Mouse (Mus musculus): ENCODE measurements around the gene Teddm3. TPM values are rescaled to one million over a fixed set of nuclear protein-coding genes. Genes with fewer than 3 reads are reported as not detected.
A peak's percentile ranks its signal among the peaks of the same experiment; 100 is the strongest.

Gene Teddm3
- polyA plus RNA-seq, 1 experiment, result not detected

GRCm38 (mm10) chr16:21194182-21194581 lies 40.4 kb upstream of the Teddm3 start:
- no peaks in the 10 kb centered on the region for H3K27me3 ChIP-seq (ENCODE audit: control insufficient read depth, insufficient read depth, low read length)
- H3K4me1 ChIP-seq (ENCODE audit: control insufficient read depth, insufficient read depth, low read length), result no peaks in the 10 kb centered on the region
- no peak overlapping the region for H3K27ac ChIP-seq (ENCODE audit: insufficient read depth, low read length)
- no peak for DNase-seq
- 88% methylated on average over 12 of the region's 12 CpGs for WGBS
- TF ChIP-seq POLR2A (IDR thresholded peaks at IDR 0.05; ENCODE audit: borderline replicate concordance, insufficient read depth, low read length) (no peak), CTCF (IDR thresholded peaks at IDR 0.05; ENCODE audit: borderline replicate concordance, insufficient read depth, low read depth, low read length) (no peak)
- no peak overlapping the region for H3K4me3 ChIP-seq (replicated peaks; ENCODE audit: insufficient read depth, low read depth, low read length)

- no peaks in the 10 kb centered on the region for H3K27me3 ChIP-seq (ENCODE audit: control insufficient read depth, insufficient read depth, low read length)
- TF ChIP-seq POLR2A (IDR thresholded peaks at IDR 0.05; ENCODE audit: borderline replicate concordance, insufficient read depth, low read length) (no peak), CTCF (IDR thresholded peaks at IDR 0.05; ENCODE audit: borderline replicate concordance, insufficient read depth, low read depth, low read length) (peak; percentile 77)
- WGBS, result 42% methylated on average over 7 of the region's 7 CpGs
- DNase-seq, result peak; percentile 28 to 55
- H3K27ac ChIP-seq (ENCODE audit: insufficient read depth, low read length), result no peak overlapping the region
- H3K4me3 ChIP-seq (replicated peaks; ENCODE audit: insufficient read depth, low read depth, low read length), result no peak overlapping the region
- no peaks in the 10 kb centered on the region for H3K4me1 ChIP-seq (ENCODE audit: control insufficient read depth, insufficient read depth, low read length)
Measured at GRCm38 (mm10) chr16:21192509-21193354, 38.9 kb upstream of the Teddm3 start.

GRCm38 (mm10) chr16:21191569-21191968 lies 37.8 kb upstream of the Teddm3 start:
- WGBS, result 74% methylated on average over 14 of the region's 14 CpGs
- H3K4me3 ChIP-seq (replicated peaks; ENCODE audit: insufficient read depth, low read depth, low read length), result no peak overlapping the region
- DNase-seq, result no peak
- H3K27me3 ChIP-seq (ENCODE audit: control insufficient read depth, insufficient read depth, low read length), result no peaks in the 10 kb centered on the region
- TF ChIP-seq POLR2A (IDR thresholded peaks at IDR 0.05; ENCODE audit: borderline replicate concordance, insufficient read depth, low read length) (no peak), CTCF (IDR thresholded peaks at IDR 0.05; ENCODE audit: borderline replicate concordance, insufficient read depth, low read depth, low read length) (no peak)
- no peak overlapping the region for H3K27ac ChIP-seq (ENCODE audit: insufficient read depth, low read length)
- no peaks in the 10 kb centered on the region for H3K4me1 ChIP-seq (ENCODE audit: control insufficient read depth, insufficient read depth, low read length)

GRCm38 (mm10) chr16:21188345-21188744 lies 34.5 kb upstream of the Teddm3 start:
- WGBS, result 86% methylated on average over 3 of the region's 3 CpGs
- TF ChIP-seq POLR2A (IDR thresholded peaks at IDR 0.05; ENCODE audit: borderline replicate concordance, insufficient read depth, low read length) (no peak), CTCF (IDR thresholded peaks at IDR 0.05; ENCODE audit: borderline replicate concordance, insufficient read depth, low read depth, low read length) (no peak)
- no peak overlapping the region for H3K27ac ChIP-seq (ENCODE audit: insufficient read depth, low read length)

GRCm38 (mm10) chr16:21187568-21187967 lies 33.8 kb upstream of the Teddm3 start:
- WGBS, result 46% methylated on average over 7 of the region's 7 CpGs
- no peak overlapping the region for H3K4me3 ChIP-seq (replicated peaks; ENCODE audit: insufficient read depth, low read depth, low read length)
- no peak for DNase-seq
- H3K27ac ChIP-seq (ENCODE audit: insufficient read depth, low read length), result no peak overlapping the region
- no peaks in the 10 kb centered on the region for H3K4me1 ChIP-seq (ENCODE audit: control insufficient read depth, insufficient read depth, low read length)
- H3K27me3 ChIP-seq (ENCODE audit: control insufficient read depth, insufficient read depth, low read length), result no peaks in the 10 kb centered on the region
- TF ChIP-seq POLR2A (IDR thresholded peaks at IDR 0.05; ENCODE audit: borderline replicate concordance, insufficient read depth, low read length) (no peak), CTCF (IDR thresholded peaks at IDR 0.05; ENCODE audit: borderline replicate concordance, insufficient read depth, low read depth, low read length) (no peak)

More at GRCm38 (mm10) chr16:21188345-21188744, 34.5 kb upstream of the Teddm3 start:
- H3K4me3 ChIP-seq (replicated peaks; ENCODE audit: insufficient read depth, low read depth, low read length), result no peak overlapping the region
- DNase-seq, result no peak
- no peaks in the 10 kb centered on the region for H3K27me3 ChIP-seq (ENCODE audit: control insufficient read depth, insufficient read depth, low read length)
- H3K4me1 ChIP-seq (ENCODE audit: control insufficient read depth, insufficient read depth, low read length), result no peaks in the 10 kb centered on the region

GRCm38 (mm10) chr16:21184697-21185096 lies 30.9 kb upstream of the Teddm3 start:
- no peak for TF ChIP-seq POLR2A (IDR thresholded peaks at IDR 0.05; ENCODE audit: borderline replicate concordance, insufficient read depth, low read length)
- TF ChIP-seq CTCF (IDR thresholded peaks at IDR 0.05; ENCODE audit: borderline replicate concordance, insufficient read depth, low read depth, low read length), result no peak
- H3K27ac ChIP-seq (ENCODE audit: insufficient read depth, low read length), result no peak overlapping the region
- no peaks in the 10 kb centered on the region for H3K27me3 ChIP-seq (ENCODE audit: control insufficient read depth, insufficient read depth, low read length)
- no peak overlapping the region for H3K4me3 ChIP-seq (replicated peaks; ENCODE audit: insufficient read depth, low read depth, low read length)
- no peak for DNase-seq
- no peaks in the 10 kb centered on the region for H3K4me1 ChIP-seq (ENCODE audit: control insufficient read depth, insufficient read depth, low read length)

GRCm38 (mm10) chr16:21182108-21182507 lies 28.3 kb upstream of the Teddm3 start:
- H3K27ac ChIP-seq (ENCODE audit: insufficient read depth, low read length), result no peak overlapping the region
- no peak for DNase-seq

GRCm38 (mm10) chr16:21175236-21175635 lies 21.4 kb upstream of the Teddm3 start:
- Histone ChIP-seq H3K4me3 (replicated peaks; ENCODE audit: insufficient read depth, low read depth, low read length) (no peak overlapping the region), H3K27ac (ENCODE audit: insufficient read depth, low read length) (no peak overlapping the region), H3K4me1 (ENCODE audit: control insufficient read depth, insufficient read depth, low read length) (no peaks in the 10 kb centered on the region), H3K27me3 (ENCODE audit: control insufficient read depth, insufficient read depth, low read length) (no peaks in the 10 kb centered on the region)
- WGBS, result no CpG with 5 or more reads among the region's 1 CpGs
- TF ChIP-seq POLR2A (IDR thresholded peaks at IDR 0.05; ENCODE audit: borderline replicate concordance, insufficient read depth, low read length), result no peak
- no peak for TF ChIP-seq CTCF (IDR thresholded peaks at IDR 0.05; ENCODE audit: borderline replicate concordance, insufficient read depth, low read depth, low read length)
- no peak for DNase-seq

More at GRCm38 (mm10) chr16:21182108-21182507, 28.3 kb upstream of the Teddm3 start:
- no peaks in the 10 kb centered on the region for H3K4me1 ChIP-seq (ENCODE audit: control insufficient read depth, insufficient read depth, low read length)
- no peaks in the 10 kb centered on the region for H3K27me3 ChIP-seq (ENCODE audit: control insufficient read depth, insufficient read depth, low read length)
- TF ChIP-seq CTCF (IDR thresholded peaks at IDR 0.05; ENCODE audit: borderline replicate concordance, insufficient read depth, low read depth, low read length), result no peak
- TF ChIP-seq POLR2A (IDR thresholded peaks at IDR 0.05; ENCODE audit: borderline replicate concordance, insufficient read depth, low read length), result no peak
- 44% methylated on average over 1 of the region's 1 CpGs for WGBS
- no peak overlapping the region for H3K4me3 ChIP-seq (replicated peaks; ENCODE audit: insufficient read depth, low read depth, low read length)
